Mouse (Mus musculus): ENCODE measurements around the gene Gphn. TPM values are rescaled to one million over a fixed set of nuclear protein-coding genes. Genes with fewer than 3 reads are reported as not detected.

The Gphn gene
- total and polyA plus RNA-seq, 2 experiments from 2014 or later, result 69.7 to 83.2 TPM

GRCm38 (mm10) chr12:78228139-78228538, 2.0 kb downstream of the Gphn start:
- no peak for DNase-seq (ENCODE audit: low spot score)
- no peak for TF ChIP-seq CTCF (IDR thresholded peaks at IDR 0.05)
- Histone ChIP-seq H3K9ac (replicated peaks; ENCODE audit: low read length, poor library complexity, severe bottlenecking) (0 out of 2 replicates have a peak overlapping the region, but pooled peaks have one; percentile 42), H3K4me1 (ENCODE audit: insufficient read depth, low read length) (peaks cover 6% of the 10 kb centered on the region; the same call in 1 of the 2 replicates), H3K36me3 (ENCODE audit: insufficient read depth, low read length) (no peaks in the 10 kb centered on the region), H3K27me3 (ENCODE audit: insufficient read depth, low read length) (no peaks in the 10 kb centered on the region), H3K9me3 (ENCODE audit: low read length) (no peaks in the 10 kb centered on the region), H3K4me3 (ENCODE audit: low read depth, low read length) (peak overlapping the region; percentile 83), H3K27ac (ENCODE audit: low read depth, low read length) (no peak overlapping the region), H3K4me2 (ENCODE audit: low read depth, low read length, poor library complexity, severe bottlenecking) (peak overlapping the region; percentile 68)
- no peak for ATAC-seq (ENCODE audit: low FRiP score)
- WGBS, result 33% methylated on average over 4 of the region's 4 CpGs

- no peak overlapping the region for H3K4me2 ChIP-seq (ENCODE audit: low read depth, low read length, poor library complexity, severe bottlenecking)
- ATAC-seq (ENCODE audit: low FRiP score) (no peak), DNase-seq (ENCODE audit: low spot score) (no peak)
- H3K9me3 ChIP-seq (ENCODE audit: low read length), result no peaks in the 10 kb centered on the region
- TF ChIP-seq CTCF (IDR thresholded peaks at IDR 0.05), result no peak
- H3K27ac ChIP-seq (ENCODE audit: low read depth, low read length), result no peak overlapping the region
- no peaks in the 10 kb centered on the region for H3K27me3 ChIP-seq (ENCODE audit: insufficient read depth, low read length)
- peaks cover 6% of the 10 kb centered on the region; the same call in 1 of the 2 replicates for H3K4me1 ChIP-seq (ENCODE audit: insufficient read depth, low read length)
- H3K9ac ChIP-seq (replicated peaks; ENCODE audit: low read length, poor library complexity, severe bottlenecking), result no peak overlapping the region
- H3K36me3 ChIP-seq (ENCODE audit: insufficient read depth, low read length), result no peaks in the 10 kb centered on the region
- H3K4me3 ChIP-seq (ENCODE audit: low read depth, low read length), result no peak overlapping the region
Observed at GRCm38 (mm10) chr12:78232560-78232959, 6.4 kb downstream of the Gphn start.

GRCm38 (mm10) chr12:78248366-78248765, 22.2 kb downstream of the Gphn start:
- WGBS, result 66% methylated on average over 1 of the region's 1 CpGs
- Histone ChIP-seq H3K9me3 (ENCODE audit: low read length) (no peaks in the 10 kb centered on the region), H3K4me3 (ENCODE audit: low read depth, low read length) (no peak overlapping the region), H3K27ac (ENCODE audit: low read depth, low read length) (no peak overlapping the region), H3K4me1 (ENCODE audit: insufficient read depth, low read length) (no peaks in the 10 kb centered on the region), H3K4me2 (ENCODE audit: low read depth, low read length, poor library complexity, severe bottlenecking) (no peak overlapping the region), H3K9ac (replicated peaks; ENCODE audit: low read length, poor library complexity, severe bottlenecking) (no peak overlapping the region), H3K36me3 (ENCODE audit: insufficient read depth, low read length) (no peaks in the 10 kb centered on the region), H3K27me3 (ENCODE audit: insufficient read depth, low read length) (no peaks in the 10 kb centered on the region)
- no peak for DNase-seq (ENCODE audit: low spot score)
- ATAC-seq (ENCODE audit: low FRiP score), result no peak
- no peak for TF ChIP-seq CTCF (IDR thresholded peaks at IDR 0.05)

- ATAC-seq (ENCODE audit: low FRiP score) (no peak), DNase-seq (ENCODE audit: low spot score) (no peak)
- H3K36me3 ChIP-seq (ENCODE audit: insufficient read depth, low read length), result no peaks in the 10 kb centered on the region
- no peak overlapping the region for H3K9ac ChIP-seq (replicated peaks; ENCODE audit: low read length, poor library complexity, severe bottlenecking)
- H3K27ac ChIP-seq (ENCODE audit: low read depth, low read length), result no peak overlapping the region
- no peak overlapping the region for H3K4me3 ChIP-seq (ENCODE audit: low read depth, low read length)
- no peaks in the 10 kb centered on the region for H3K4me1 ChIP-seq (ENCODE audit: insufficient read depth, low read length)
- no peaks in the 10 kb centered on the region for H3K27me3 ChIP-seq (ENCODE audit: insufficient read depth, low read length)
- TF ChIP-seq CTCF (IDR thresholded peaks at IDR 0.05), result no peak
- no peak overlapping the region for H3K4me2 ChIP-seq (ENCODE audit: low read depth, low read length, poor library complexity, severe bottlenecking)
- no peaks in the 10 kb centered on the region for H3K9me3 ChIP-seq (ENCODE audit: low read length)
Observed at GRCm38 (mm10) chr12:78249151-78249550, 23.0 kb downstream of the Gphn start.

GRCm38 (mm10) chr12:78277386-78277785, 51.2 kb downstream of the Gphn start:
- TF ChIP-seq CTCF (IDR thresholded peaks at IDR 0.05), result peak; percentile 49
- ATAC-seq (ENCODE audit: low FRiP score) (no peak), DNase-seq (ENCODE audit: low spot score) (peak; percentile 41)
- Histone ChIP-seq H3K27me3 (ENCODE audit: insufficient read depth, low read length) (no peaks in the 10 kb centered on the region), H3K4me1 (ENCODE audit: insufficient read depth, low read length) (no peaks in the 10 kb centered on the region), H3K36me3 (ENCODE audit: insufficient read depth, low read length) (no peaks in the 10 kb centered on the region), H3K4me3 (ENCODE audit: low read depth, low read length) (no peak overlapping the region), H3K9me3 (ENCODE audit: low read length) (no peaks in the 10 kb centered on the region), H3K9ac (replicated peaks; ENCODE audit: low read length, poor library complexity, severe bottlenecking) (no peak overlapping the region), H3K27ac (ENCODE audit: low read depth, low read length) (no peak overlapping the region), H3K4me2 (ENCODE audit: low read depth, low read length, poor library complexity, severe bottlenecking) (no peak overlapping the region)
- WGBS, result 57% methylated on average over 2 of the region's 2 CpGs

- H3K9me3 ChIP-seq (ENCODE audit: low read length), result no peaks in the 10 kb centered on the region
- no peaks in the 10 kb centered on the region for H3K27me3 ChIP-seq (ENCODE audit: insufficient read depth, low read length)
- no peaks in the 10 kb centered on the region for H3K36me3 ChIP-seq (ENCODE audit: insufficient read depth, low read length)
- H3K9ac ChIP-seq (replicated peaks; ENCODE audit: low read length, poor library complexity, severe bottlenecking), result no peak overlapping the region
- no peak overlapping the region for H3K4me3 ChIP-seq (ENCODE audit: low read depth, low read length)
- 100% methylated on average over 1 of the region's 1 CpGs for WGBS
- ATAC-seq (ENCODE audit: low FRiP score), result no peak
- no peaks in the 10 kb centered on the region for H3K4me1 ChIP-seq (ENCODE audit: insufficient read depth, low read length)
- H3K4me2 ChIP-seq (ENCODE audit: low read depth, low read length, poor library complexity, severe bottlenecking), result no peak overlapping the region
- no peak overlapping the region for H3K27ac ChIP-seq (ENCODE audit: low read depth, low read length)
- DNase-seq (ENCODE audit: low spot score), result no peak
- TF ChIP-seq CTCF (IDR thresholded peaks at IDR 0.05), result no peak
Observed at GRCm38 (mm10) chr12:78290384-78290783, 64.2 kb downstream of the Gphn start.

Data from midbrain, postnatal 0 days (tissue).